Mouse (Mus musculus) erythroblast, embryonic 14.5 days (primary cell): ENCODE measurements around the gene Clca3a1.
"Not testable (repeated sequence)": the region's sequence is repeated elsewhere in the genome, so short reads cannot be mapped to it uniquely, and the experiment has no call there.

Experiments used
- GATA1 ChIP-seq: IDR thresholded peaks from 2 replicates; pipeline ENCODE4 v1.6.1; 2012; ENCODE audit warnings: low read length, inconsistent platforms, mixed read lengths
- TAL1 ChIP-seq: IDR thresholded peaks from 3 replicates; pipeline ENCODE4 v1.6.1; 2012; ENCODE audit warnings: low read length, inconsistent platforms, mixed read lengths

- TF ChIP-seq GATA1, TAL1: not testable (repeated sequence)
Observed at GRCm38 (mm10) chr3:144722566-144722965, 38.2 kb downstream of the Clca3a1 start.
